Mouse (Mus musculus) right cerebral cortex, postnatal 14 days (tissue): ENCODE data around the gene Sult5a1.
"Not testable (repeated sequence)": the region's sequence is repeated elsewhere in the genome, so short reads cannot be mapped to it uniquely, and the experiment has no call there.

Experiments
- DNase-seq: peaks from one replicate; pipeline ENCODE4 v3.0.0; 2022

The Sult5a1 gene

GRCm38 (mm10) chr8:123134149-123134713 is 23.9 kb downstream of the Sult5a1 start:
- no peak for DNase-seq

GRCm38 (mm10) chr8:123132953-123133352 is 25.2 kb downstream of the Sult5a1 start:
- no peak for DNase-seq

GRCm38 (mm10) chr8:123131041-123131440 is 27.1 kb downstream of the Sult5a1 start:
- DNase-seq: no peak

- DNase-seq: no peak
Observed at GRCm38 (mm10) chr8:123126193-123126816, 31.8 kb downstream of the Sult5a1 start.

GRCm38 (mm10) chr8:123122670-123123069 is 35.4 kb downstream of the Sult5a1 start:
- DNase-seq: no peak

GRCm38 (mm10) chr8:123122059-123122458 is 36.1 kb downstream of the Sult5a1 start:
- DNase-seq: no peak

GRCm38 (mm10) chr8:123117744-123118143 is 40.4 kb downstream of the Sult5a1 start:
- DNase-seq: no peak

- DNase-seq: peak; percentile 40
Observed at GRCm38 (mm10) chr8:123117127-123117731, 40.9 kb downstream of the Sult5a1 start, which contains the start of gene Cpne7. Gene Cpne7, plus strand, starts transcription at chr8:123117374.

GRCm38 (mm10) chr8:123114644-123115043 is 43.5 kb downstream of the Sult5a1 start:
- DNase-seq: no peak

GRCm38 (mm10) chr8:123113908-123114469 is 44.1 kb downstream of the Sult5a1 start:
- no peak for DNase-seq

- DNase-seq: no peak
Observed at GRCm38 (mm10) chr8:123112892-123113291, 45.2 kb downstream of the Sult5a1 start.

- DNase-seq: peak; percentile 39
Observed at GRCm38 (mm10) chr8:123110649-123111048, 47.5 kb downstream of the Sult5a1 start.

GRCm38 (mm10) chr8:123108953-123109352 is 49.2 kb downstream of the Sult5a1 start:
- no peak for DNase-seq

GRCm38 (mm10) chr8:123108010-123108409 is 50.1 kb downstream of the Sult5a1 start:
- no peak for DNase-seq

GRCm38 (mm10) chr8:123106531-123106930 is 51.6 kb downstream of the Sult5a1 start:
- no peak for DNase-seq

- DNase-seq: no peak
Observed at GRCm38 (mm10) chr8:123105553-123106326, 52.4 kb downstream of the Sult5a1 start.

GRCm38 (mm10) chr8:123104046-123104767 is 53.9 kb downstream of the Sult5a1 start:
- no peak for DNase-seq

GRCm38 (mm10) chr8:123103285-123103684 is 54.8 kb downstream of the Sult5a1 start:
- no peak for DNase-seq

GRCm38 (mm10) chr8:123102855-123103254 is 55.3 kb downstream of the Sult5a1 start:
- DNase-seq: not testable (repeated sequence)

- DNase-seq: peak; percentile 97
Observed at GRCm38 (mm10) chr8:123101735-123102685, 56.1 kb downstream of the Sult5a1 start, which contains the start of gene Rpl13. Gene Rpl13, plus strand, starts transcription at chr8:123102350.

- DNase-seq: no peak
Observed at GRCm38 (mm10) chr8:123101244-123101643, 56.9 kb downstream of the Sult5a1 start.
